Mouse (Mus musculus) forebrain, embryonic 11.5 days (tissue): Measurements from ENCODE around the gene Calml4. TPM values are rescaled to one million over a fixed set of nuclear protein-coding genes. Genes with fewer than 3 reads are reported as not detected.
"Not testable (repeated sequence)": the region's sequence is repeated elsewhere in the genome, so short reads cannot be mapped to it uniquely, and the experiment has no call there.

Source experiments
- ATAC-seq: fragments of 200-750 bp; cut with Nextera tagmentation; replicated peaks from 2 replicates; pipeline ENCODE4 v1.8.0; 2017; ENCODE audit warnings: moderate TSS enrichment; ENCODE audit not compliant: low FRiP score
- DNase-seq: peaks from one replicate; pipeline ENCODE4 v3.0.0-alpha.2; 2017; ENCODE audit warnings: low spot score
- H3K27ac ChIP-seq: fragments of 300-500 bp; sonication (generic); 2 replicates; pipeline ENCODE4 v1.5.1; 2014; ENCODE audit warnings: low read depth, low read length
- H3K27me3 ChIP-seq: fragments of 300-500 bp; sonication (generic); 2 replicates; pipeline ENCODE4 v1.6.1; 2014; ENCODE audit warnings: mild to moderate bottlenecking, low read length, mixed read lengths; ENCODE audit not compliant: control insufficient read depth, insufficient read depth
- H3K36me3 ChIP-seq: fragments of 300-500 bp; sonication (generic); 2 replicates; pipeline ENCODE4 v1.6.1; 2014; ENCODE audit warnings: mild to moderate bottlenecking, low read length, moderate library complexity, mixed read lengths; ENCODE audit not compliant: control insufficient read depth, insufficient read depth
- H3K4me1 ChIP-seq: fragments of 300-500 bp; sonication (generic); replicated peaks from 2 replicates; pipeline ENCODE4 v1.6.1; 2014; ENCODE audit warnings: low read length, mixed read lengths; ENCODE audit not compliant: control insufficient read depth, insufficient read depth
- H3K4me2 ChIP-seq: fragments of 300-500 bp; sonication (generic); 2 replicates; pipeline ENCODE4 v1.6.1; 2014; ENCODE audit warnings: low read depth, mild to moderate bottlenecking, low read length, moderate library complexity, mixed read lengths; ENCODE audit not compliant: severe bottlenecking
- H3K4me3 ChIP-seq: fragments of 300-500 bp; sonication (generic); 2 replicates; pipeline ENCODE4 v1.5.1; 2014; ENCODE audit warnings: low read depth, low read length
- H3K9ac ChIP-seq: fragments of 300-500 bp; sonication (generic); 2 replicates; pipeline ENCODE4 v1.6.1; 2014; ENCODE audit warnings: low read length
- H3K9me3 ChIP-seq: fragments of 300-500 bp; sonication (generic); 2 replicates; pipeline ENCODE4 v1.6.1; 2016; ENCODE audit warnings: low read length, mixed read lengths; ENCODE audit not compliant: control insufficient read depth
- WGBS: fragments of 180-500 bp; shearing (Covaris S2); extraction: QIAGEN DNeasy Blood & Tissue Kit; methylation state at CpG from one replicate; pipeline ENCODE4 v1.1.7; 2014; 5-methylcytosine and 5-hydroxymethylcytosine counted together
- polyA plus RNA-seq: library from polyadenylated mRNA; unstranded; fragments of >200 nt; fragmentation: Nextera tagmentation; extraction: Ambion mirVana; gene quantifications from 2 replicates; pipeline ENCODE4 v1.2.1, GENCODE M21; 2014

Gene Calml4
- polyA plus RNA-seq, 1 experiment from 2014 or later: 0.48 TPM

DNA sequence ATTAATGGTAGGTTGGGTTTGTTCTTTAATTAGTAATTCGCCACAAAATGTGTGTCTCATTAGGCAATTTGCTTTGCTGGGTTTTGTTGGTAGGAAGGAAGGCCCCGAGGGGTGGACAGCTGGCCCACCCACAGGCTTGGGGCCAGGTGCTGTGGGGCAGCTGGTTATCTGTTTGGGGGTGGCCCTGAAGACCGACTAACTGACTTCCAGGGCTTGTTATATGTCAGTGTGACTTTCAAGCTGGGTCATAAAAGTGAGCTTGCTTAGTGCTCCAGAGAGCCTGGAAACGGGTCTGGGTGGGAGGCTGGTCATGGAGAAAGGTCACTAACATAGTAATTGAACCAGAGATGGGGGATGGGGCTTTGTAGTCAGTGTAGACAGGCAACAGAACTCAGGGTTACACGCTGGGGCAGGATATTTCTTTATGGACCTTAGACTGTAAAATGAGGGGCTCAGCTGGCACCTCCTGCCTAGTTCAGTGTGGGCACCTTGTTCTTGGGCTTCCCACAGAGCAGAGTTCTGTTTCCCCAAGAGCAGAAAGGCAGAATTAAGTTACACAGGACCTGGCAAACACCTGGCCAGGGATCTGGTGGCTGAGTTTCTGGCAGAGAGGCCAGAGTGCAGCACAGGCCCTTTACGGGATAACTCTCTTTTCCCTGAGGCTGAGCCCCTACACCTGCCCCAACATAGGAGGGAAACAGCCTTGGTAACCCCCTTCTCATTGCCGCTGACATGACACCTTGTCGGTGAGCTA, 563 bp downstream of the Calml4 start:
- DNase-seq: no peak

DNA sequence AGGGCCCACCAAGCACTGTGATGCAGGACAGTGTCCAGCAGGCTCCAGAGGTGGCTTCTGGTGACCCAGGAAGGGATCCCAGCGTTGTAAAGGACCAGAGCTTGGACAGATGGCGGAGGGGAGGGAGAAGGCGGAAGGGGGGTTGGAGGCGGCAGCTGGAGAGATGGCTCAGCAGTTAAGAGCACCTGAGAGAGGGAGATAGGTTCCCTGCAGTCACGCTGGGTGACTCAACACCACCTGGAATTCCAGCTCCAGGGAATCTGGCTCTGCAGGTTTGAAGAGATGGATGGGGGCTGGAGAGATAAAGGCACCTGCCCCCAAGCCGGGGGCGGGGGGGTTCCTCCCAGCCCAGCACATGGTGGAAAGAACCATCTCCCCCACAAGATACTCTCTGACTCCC, 2.2 kb downstream of the Calml4 start:
- 68% methylated on average over 6 of the region's 7 CpGs for WGBS
- DNase-seq, H3K27me3 ChIP-seq, H3K27ac ChIP-seq, ATAC-seq, H3K36me3 ChIP-seq, H3K4me1 ChIP-seq, H3K9ac ChIP-seq, H3K4me3 ChIP-seq, H3K9me3 ChIP-seq, H3K4me2 ChIP-seq: not testable (repeated sequence)

More for the DNA sequence above, 563 bp downstream of the Calml4 start:
- H3K9me3 ChIP-seq: no peaks in the 10 kb centered on the region
- H3K4me2 ChIP-seq: no peak overlapping the region
- no peak for ATAC-seq
- no peak overlapping the region for H3K4me3 ChIP-seq
- H3K4me1 ChIP-seq: peaks cover 6% of the 10 kb centered on the region; the same call in 1 of the 2 replicates
- 52% methylated on average over 8 of the region's 8 CpGs for WGBS
- no peaks in the 10 kb centered on the region for H3K27me3 ChIP-seq
- H3K36me3 ChIP-seq: no peaks in the 10 kb centered on the region
- H3K27ac ChIP-seq: no peak overlapping the region
- H3K9ac ChIP-seq: no peak overlapping the region

DNA sequence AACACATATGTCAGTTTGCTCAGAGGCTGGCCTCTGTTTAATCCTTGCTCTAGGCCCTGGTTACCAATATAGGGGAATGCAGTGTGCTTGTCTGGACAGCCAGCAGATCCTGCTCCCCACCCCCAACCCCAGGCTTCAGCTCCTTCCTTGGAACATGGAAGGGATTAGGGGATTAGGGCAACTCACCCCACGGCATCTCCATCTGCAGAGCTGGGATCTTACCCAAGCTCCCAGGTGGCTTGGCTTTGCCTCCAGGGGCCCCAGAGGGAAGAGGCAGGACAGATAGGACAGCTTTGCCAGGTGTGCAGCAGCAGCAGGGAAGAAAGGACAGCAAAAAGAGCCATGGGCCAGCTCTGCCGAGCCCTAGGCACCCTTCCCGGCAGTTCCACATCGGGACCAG, 3.0 kb downstream of the Calml4 start:
- Histone ChIP-seq H3K4me1 (peaks cover 6% of the 10 kb centered on the region; the same call in 1 of the 2 replicates), H3K36me3 (no peaks in the 10 kb centered on the region), H3K27ac (no peak overlapping the region), H3K27me3 (no peaks in the 10 kb centered on the region), H3K4me2 (no peak overlapping the region), H3K9ac (no peak overlapping the region), H3K4me3 (no peak overlapping the region), H3K9me3 (no peaks in the 10 kb centered on the region)
- ATAC-seq (no peak), DNase-seq (no peak)
- 57% methylated on average over 4 of the region's 4 CpGs for WGBS

DNA sequence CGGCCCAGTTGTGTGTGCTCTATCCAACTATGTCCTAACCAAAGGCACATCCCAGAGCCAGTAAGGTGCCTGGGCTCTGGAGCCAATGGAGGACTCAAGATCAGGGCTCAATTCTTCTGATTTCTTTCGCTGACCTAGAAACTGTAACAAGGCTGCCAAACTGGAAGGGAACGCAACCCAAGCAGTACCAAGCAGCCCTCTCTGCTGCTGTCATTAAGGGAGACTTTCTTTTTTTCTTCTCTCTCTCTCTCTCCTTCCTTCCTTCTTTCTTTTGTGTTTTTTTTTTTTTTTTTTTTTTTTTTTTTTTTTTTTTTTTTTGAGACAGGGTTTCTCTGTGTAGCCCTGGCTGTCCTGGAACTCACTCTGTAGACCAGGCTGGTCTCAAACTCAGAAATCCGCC, 11.4 kb downstream of the Calml4 start:
- H3K9ac ChIP-seq, H3K4me1 ChIP-seq, H3K4me2 ChIP-seq, H3K4me3 ChIP-seq, DNase-seq, H3K9me3 ChIP-seq, ATAC-seq, H3K27me3 ChIP-seq, H3K27ac ChIP-seq, H3K36me3 ChIP-seq: not testable (repeated sequence)
- 81% methylated on average over 4 of the region's 4 CpGs for WGBS

DNA sequence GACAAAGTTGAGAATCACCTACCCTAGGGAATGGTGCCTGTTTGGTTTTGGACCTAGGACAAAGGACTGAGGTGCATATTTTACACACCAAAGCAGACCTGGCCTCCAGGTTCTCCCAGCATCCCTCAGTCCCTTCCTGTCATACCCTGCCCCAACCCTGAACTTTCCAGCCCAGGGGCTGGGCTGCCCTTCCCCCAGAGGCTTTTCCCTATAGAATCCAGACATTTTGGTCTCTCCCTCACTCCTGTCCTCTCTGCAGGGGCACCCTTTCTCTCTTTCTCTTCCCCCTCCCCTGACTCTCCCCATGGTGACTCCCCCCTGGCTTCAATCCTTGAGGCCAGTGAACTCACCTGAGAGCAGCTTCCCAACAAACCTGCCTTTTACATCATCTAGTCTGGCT, 12.8 kb downstream of the Calml4 start:
- Histone ChIP-seq H3K4me3 (no peak overlapping the region), H3K27ac (no peak overlapping the region), H3K9me3 (no peaks in the 10 kb centered on the region), H3K9ac (no peak overlapping the region), H3K4me1 (no peaks in the 10 kb centered on the region), H3K27me3 (no peaks in the 10 kb centered on the region), H3K36me3 (no peaks in the 10 kb centered on the region), H3K4me2 (no peak overlapping the region)
- ATAC-seq (no peak), DNase-seq (no peak)

DNA sequence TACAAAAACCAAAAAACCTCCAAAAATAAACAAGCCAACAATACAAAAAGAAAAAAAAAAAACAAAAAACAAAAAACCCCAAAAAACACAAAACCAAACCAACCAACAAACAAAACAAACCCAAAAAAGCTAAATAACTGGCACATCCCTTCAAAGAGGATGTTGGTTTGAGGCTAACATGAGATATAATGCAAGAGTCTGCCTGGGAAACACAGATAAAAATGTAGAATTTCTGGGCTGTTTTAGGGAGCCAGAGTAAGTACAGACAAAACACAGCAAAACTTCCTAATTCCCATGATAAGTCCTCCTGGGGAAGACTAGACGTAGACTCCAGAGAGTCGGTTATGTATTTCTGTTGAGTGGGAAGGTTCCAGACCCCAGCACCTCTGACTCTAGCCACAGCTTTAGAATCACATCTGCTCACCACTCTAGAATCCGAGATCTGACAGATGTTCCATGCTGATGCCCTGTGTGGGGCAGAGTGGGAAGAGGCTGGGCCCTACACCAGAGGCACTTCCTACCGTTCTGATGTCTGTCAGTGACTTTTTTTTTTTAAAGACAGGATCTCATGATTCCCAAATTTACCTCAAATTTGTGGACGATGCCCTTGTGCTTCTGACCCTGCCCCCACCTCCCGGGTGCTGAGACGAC, 19.2 kb downstream of the Calml4 start:
- Histone ChIP-seq H3K9me3 (no peaks in the 10 kb centered on the region), H3K27me3 (no peaks in the 10 kb centered on the region), H3K4me3 (no peak overlapping the region), H3K27ac (no peak overlapping the region), H3K4me2 (no peak overlapping the region), H3K4me1 (no peaks in the 10 kb centered on the region), H3K36me3 (no peaks in the 10 kb centered on the region; the same call in 1 of the 2 replicates), H3K9ac (no peak overlapping the region)
- 88% methylated on average over 7 of the region's 7 CpGs for WGBS
- ATAC-seq (no peak), DNase-seq (no peak)

DNA sequence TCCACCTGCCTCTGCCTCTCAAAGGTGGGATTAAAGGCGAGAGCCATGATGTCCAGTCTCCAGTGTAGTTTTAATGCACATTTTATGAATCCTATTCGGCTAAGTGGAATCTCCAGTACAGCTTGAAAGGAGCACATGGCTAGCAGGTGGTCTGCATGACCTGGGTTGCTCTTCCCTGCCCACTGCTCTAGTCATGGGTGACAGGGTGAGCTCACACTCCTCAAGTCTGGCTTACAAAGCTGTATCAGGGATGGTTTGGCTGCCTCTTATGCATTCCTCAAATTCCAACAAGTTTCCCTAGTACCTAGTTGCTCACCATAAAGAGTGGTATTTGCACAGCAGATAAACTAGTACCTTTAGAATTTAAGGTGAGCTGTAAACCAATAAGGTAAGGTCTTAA, 19.9 kb downstream of the Calml4 start:
- Histone ChIP-seq H3K4me1 (no peaks in the 10 kb centered on the region), H3K9ac (no peak overlapping the region), H3K4me2 (no peak overlapping the region), H3K27me3 (no peaks in the 10 kb centered on the region), H3K36me3 (no peaks in the 10 kb centered on the region; the same call in 1 of the 2 replicates), H3K27ac (no peak overlapping the region), H3K9me3 (no peaks in the 10 kb centered on the region), H3K4me3 (no peak overlapping the region)
- ATAC-seq (no peak), DNase-seq (no peak)
- 87% methylated on average over 2 of the region's 2 CpGs for WGBS

DNA sequence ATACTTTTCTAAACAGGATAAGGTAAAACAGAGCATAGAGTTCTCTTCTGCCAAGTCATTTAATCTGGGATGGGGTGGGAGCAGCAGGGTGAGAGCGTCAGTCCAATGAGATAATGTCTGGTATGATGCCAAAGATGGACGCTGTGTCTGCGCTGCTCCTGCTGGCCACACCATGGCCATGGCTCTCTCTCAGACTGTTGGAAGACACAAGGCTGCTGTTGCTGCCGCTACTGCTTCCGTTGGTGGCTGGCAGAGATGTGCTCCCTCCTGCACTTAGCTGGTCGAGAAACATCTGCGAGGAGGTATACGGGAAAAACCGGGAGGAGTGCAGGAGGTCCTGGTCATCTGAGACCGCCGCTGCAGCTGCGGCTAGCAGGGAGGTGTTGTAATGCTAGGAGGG, 24.0 kb downstream of the Calml4 start:
- Histone ChIP-seq H3K4me3 (no peak overlapping the region), H3K9me3 (no peaks in the 10 kb centered on the region), H3K27ac (no peak overlapping the region), H3K27me3 (no peaks in the 10 kb centered on the region), H3K4me1 (no peaks in the 10 kb centered on the region), H3K36me3 (no peaks in the 10 kb centered on the region; the same call in 1 of the 2 replicates), H3K9ac (no peak overlapping the region), H3K4me2 (no peak overlapping the region)
- WGBS: 91% methylated on average over 12 of the region's 12 CpGs
- ATAC-seq: no peak
- no peak for DNase-seq

DNA sequence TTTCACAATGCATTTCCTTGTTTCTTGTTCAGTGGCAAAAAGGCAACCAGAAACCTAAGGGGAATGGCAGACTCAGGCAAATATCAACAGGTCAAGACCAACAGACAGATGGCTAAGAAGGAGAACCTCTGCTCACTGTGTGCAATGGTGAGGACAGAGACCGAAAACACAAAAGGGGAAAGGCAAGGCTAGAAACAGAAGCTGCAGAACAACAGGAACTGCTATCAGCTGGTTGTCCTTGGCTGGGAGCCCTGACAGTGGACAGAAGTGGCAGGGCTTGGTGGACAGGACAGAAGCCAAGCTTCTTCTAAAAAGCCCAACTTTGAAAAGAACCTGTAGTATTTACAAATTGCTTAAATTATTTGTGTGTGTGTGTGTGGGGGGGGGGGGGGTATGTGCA, 36.6 kb downstream of the Calml4 start:
- H3K4me2 ChIP-seq: no peak overlapping the region
- H3K4me1 ChIP-seq: no peaks in the 10 kb centered on the region
- peaks cover 4% of the 10 kb centered on the region; the same call in 1 of the 2 replicates for H3K36me3 ChIP-seq
- ATAC-seq (no peak), DNase-seq (no peak)
- H3K27me3 ChIP-seq: no peaks in the 10 kb centered on the region
- WGBS: 94% methylated on average over 1 of the region's 1 CpGs
- no peak overlapping the region for H3K27ac ChIP-seq
- no peaks in the 10 kb centered on the region for H3K9me3 ChIP-seq
- no peak overlapping the region for H3K4me3 ChIP-seq
- H3K9ac ChIP-seq: no peak overlapping the region
